Mouse (Mus musculus): ENCODE measurements at regions not wholly inside any gene's neighbourhood (a gene's known extent, or its start where the extent isn't known, plus 50 kb on each side); places are given as distances from the start of the nearest gene placed in this dataset.

DNA sequence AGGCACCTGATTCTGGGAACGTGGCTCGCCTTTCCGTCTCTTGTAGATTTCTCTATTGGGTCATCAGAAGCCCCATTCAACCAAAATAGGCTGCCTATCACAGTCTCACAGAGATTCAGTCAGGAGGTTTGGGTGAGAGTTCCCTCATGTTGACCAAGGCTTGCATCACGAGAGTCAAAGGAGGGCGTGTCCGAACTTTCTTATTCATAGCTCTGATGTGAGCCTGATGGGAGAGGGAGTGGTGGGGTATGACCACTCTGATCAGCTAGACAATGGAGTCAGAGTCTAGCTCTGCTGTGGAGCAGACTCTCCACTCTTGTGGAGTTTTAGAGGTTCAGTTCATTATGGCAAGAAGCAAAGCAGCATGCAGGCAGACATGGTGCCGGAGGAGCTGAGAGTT lies 81.1 kb upstream of the Ccdc71l start:
- no peak for TF ChIP-seq POLR2A (IDR thresholded peaks at IDR 0.05; ENCODE audit: borderline replicate concordance, low read depth, low read length)
- TF ChIP-seq CTCF (IDR thresholded peaks at IDR 0.05; ENCODE audit: low read depth, low read length), result no peak
